Mouse (Mus musculus) layer of hippocampus, adult 9-11 months (tissue): ENCODE results near the gene Prlh.

ENCODE experiments used
- DNase-seq: peaks from one replicate; pipeline ENCODE4 v3.0.0; 2022

The Prlh gene

GRCm38 (mm10) chr1:90956245-90957096 is 3.6 kb downstream of the Prlh start:
- DNase-seq = peak; percentile 59

- DNase-seq = no peak
Observed at GRCm38 (mm10) chr1:90962526-90962925, 9.6 kb downstream of the Prlh start.

DNA sequence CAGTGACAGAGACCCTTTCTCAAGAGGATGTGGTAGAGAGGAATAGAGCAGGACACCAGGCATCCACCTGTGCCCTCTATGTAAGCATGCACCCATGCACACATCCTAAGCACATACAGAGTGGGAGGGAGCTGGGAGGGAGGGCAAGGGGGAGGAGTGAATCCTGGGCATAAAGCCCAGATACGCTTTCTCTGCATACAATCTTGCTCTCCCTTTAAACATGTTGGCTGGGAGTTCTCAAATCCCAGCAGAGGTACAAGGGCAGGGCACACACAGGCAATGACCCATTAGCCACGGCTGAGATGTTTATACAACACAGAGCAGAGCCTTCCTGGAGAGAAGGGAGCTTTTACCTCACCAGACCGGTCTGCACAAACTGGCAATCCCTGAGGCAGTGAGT is 10.1 kb downstream of the Prlh start:
- no peak for DNase-seq

GRCm38 (mm10) chr1:90967583-90967982 is 14.7 kb downstream of the Prlh start:
- no peak for DNase-seq

DNA sequence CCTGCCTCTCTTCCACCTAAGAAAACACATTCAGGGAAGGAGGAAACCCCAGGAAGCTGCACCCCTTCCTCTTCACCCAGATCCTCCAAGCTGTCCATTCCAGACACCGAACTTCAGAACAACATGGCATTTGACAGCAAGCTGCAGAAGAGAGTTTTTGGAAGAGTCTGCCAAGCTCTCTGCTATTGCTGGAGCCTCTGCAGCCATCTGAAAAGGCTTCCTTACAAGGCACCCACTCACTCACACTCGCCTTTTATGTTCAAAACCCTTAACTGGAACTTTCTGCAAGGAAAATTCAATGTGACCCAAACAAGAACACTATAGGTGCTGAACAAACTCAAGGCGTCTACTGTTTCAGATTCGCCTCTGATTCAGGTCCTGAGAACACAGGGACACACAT is 15.7 kb downstream of the Prlh start:
- no peak for DNase-seq

GRCm38 (mm10) chr1:90969347-90969784 is 16.5 kb downstream of the Prlh start, which contains the start of gene Rab17:
TSS of gene Rab17 (minus strand) at chr1:90969661.
- DNase-seq = no peak

GRCm38 (mm10) chr1:90969881-90970390 is 17.0 kb downstream of the Prlh start:
- DNase-seq = no peak

- peak; percentile 82 for DNase-seq
Observed at GRCm38 (mm10) chr1:90972911-90973573, 20.1 kb downstream of the Prlh start.

DNA sequence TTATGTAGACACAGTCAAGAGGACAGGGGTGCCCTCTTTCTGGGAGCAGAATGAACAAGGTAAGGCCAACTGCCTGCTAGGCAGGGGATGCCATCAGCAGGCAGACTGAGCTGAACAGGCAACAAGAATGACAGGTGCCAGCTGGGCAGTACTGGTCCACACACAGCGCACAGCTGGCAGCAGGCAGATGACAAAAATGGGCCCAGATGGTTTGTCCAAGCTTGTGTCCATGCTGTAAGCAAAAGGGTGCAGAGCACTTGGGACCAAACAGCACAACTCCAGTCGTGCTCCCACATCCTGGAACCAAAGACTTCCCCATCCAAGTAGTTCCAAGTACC is 20.6 kb downstream of the Prlh start:
- DNase-seq = no peak

- peak; percentile 79 for DNase-seq
Observed at GRCm38 (mm10) chr1:90974906-90975649, 22.2 kb downstream of the Prlh start.

GRCm38 (mm10) chr1:90975960-90976359 is 23.1 kb downstream of the Prlh start:
- DNase-seq = no peak

- peak; percentile 11 for DNase-seq
Observed at GRCm38 (mm10) chr1:90980638-90981330, 27.9 kb downstream of the Prlh start.

DNA sequence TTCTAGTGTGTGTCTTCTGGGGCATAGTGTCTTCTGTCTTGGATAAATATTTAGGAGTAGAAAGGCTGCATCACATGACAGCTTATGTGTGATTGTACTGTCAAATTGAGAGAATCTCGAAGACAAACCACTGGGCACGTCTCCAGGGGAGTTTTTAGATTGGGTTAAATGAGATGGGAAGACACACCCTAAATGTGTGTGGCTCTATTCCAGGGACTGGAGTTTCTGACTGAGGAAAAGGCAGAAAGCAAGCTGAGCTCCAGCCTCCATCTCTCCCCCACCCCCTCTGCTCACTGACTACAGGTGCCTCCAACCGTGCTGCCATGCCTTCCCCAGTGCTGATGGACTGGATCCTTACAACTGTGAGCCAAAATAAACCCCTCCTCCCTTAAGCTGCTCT is 28.4 kb downstream of the Prlh start:
- peak; percentile 8 for DNase-seq

GRCm38 (mm10) chr1:90995916-90996315 is 43.0 kb downstream of the Prlh start:
- DNase-seq = no peak

DNA sequence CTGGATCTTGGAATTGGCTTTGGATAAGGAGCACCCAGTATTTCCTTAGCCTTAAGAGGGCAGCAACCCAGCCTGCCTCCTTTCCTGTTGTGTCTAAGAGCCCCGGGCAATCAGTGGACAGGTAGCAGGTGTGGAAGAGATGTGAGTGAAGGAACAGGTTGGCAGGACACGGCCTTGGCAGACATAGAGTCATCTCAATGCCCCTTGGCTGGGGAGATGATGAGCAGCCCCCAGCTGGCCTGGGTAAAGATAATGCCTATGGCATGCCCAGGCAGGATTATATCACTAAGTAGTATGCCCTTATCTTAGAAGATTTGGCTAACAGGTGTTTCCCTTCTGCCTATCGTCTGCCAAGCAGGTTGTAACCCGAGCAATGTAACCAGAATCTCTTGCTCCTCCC is 44.2 kb downstream of the Prlh start:
- DNase-seq = no peak

DNA sequence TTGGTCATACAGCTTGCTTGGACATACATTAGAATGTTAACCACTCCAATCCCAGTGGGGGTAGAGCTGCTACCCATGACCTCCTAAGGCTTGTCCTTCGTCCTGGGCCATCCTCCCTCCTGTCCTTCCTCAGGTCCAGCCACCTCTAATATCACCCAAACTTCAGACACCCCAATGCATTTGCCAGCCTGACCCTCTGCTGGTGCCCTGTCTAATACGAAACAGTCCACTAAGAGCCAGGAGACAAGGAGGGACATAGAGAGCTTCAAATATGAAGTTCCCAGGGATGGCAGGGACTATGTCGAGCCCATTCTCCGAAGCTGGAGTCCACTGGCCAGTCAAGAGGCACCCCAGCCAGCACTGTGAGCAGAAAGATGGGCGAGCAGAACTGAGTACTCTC is 44.7 kb downstream of the Prlh start:
- DNase-seq = no peak

DNA sequence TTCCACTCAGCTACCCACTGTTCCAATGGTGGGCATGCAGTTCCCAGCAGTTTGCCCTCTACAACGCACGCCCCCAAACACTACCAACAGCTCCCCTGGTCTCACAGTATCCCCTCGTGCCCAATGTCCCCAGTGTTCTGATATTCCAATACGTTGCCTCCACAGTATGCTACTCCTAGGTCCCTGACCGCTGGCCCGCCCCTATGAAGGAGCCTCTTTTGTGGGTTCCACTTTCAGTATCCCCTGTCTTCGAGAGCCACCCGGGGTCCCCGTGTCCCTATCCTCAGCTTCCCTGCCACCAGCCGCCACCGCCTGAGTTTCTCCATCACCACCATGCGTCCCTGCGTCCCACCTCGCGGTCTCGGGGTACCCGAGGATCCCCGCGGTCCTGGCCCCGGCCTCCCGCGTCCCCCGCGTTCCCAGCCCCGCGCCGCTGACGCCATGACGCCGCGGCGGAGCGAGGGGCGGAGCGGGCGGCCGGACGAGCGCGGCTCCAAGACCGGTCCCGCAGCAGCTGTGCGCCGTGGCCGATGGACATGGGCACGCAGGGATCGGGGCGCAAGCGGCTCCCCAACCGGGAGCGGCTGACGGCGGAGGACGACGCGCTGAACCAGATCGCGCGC is 45.5 kb downstream of the Prlh start, which contains the start of gene Lrrfip1:
TSS of gene Lrrfip1 (plus strand) at position 470 of the 623 bp plus-strand sequence.
- no peak for DNase-seq

DNA sequence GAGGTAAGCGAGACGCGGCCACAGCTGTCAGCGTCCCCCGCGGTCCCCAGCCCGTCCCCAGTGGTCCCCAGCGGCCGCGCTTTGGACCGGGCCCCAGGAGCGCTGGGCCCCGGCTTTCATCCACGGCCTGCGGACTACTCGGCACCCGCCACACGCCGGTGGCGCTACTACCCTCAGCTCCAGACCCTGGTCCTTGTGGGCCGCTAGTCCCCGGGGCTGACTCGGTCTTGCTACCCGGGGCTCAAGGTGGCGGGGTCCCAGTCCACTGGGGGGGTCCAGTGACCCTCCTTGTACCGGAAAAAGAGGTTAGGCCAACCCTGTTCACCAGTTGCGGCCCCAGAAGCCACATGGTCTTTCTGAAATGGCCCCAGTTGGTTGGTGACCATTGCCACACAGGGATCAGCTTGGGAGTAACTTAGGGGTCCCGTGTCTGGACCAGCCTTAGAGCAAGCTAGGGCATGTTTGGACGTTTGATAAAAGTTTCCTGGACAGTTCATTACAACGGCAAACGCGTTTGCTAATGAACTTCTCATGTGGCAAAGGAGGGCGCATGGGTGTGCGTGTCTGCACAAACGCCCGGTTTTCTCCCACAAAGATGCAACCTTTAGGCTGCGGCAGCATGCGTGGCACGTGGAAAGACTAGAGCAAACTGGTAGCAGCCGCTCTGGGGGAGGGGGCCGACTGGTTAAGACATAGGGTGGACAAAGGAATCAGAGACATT is 46.1 kb downstream of the Prlh start:
- DNase-seq = no peak

DNA sequence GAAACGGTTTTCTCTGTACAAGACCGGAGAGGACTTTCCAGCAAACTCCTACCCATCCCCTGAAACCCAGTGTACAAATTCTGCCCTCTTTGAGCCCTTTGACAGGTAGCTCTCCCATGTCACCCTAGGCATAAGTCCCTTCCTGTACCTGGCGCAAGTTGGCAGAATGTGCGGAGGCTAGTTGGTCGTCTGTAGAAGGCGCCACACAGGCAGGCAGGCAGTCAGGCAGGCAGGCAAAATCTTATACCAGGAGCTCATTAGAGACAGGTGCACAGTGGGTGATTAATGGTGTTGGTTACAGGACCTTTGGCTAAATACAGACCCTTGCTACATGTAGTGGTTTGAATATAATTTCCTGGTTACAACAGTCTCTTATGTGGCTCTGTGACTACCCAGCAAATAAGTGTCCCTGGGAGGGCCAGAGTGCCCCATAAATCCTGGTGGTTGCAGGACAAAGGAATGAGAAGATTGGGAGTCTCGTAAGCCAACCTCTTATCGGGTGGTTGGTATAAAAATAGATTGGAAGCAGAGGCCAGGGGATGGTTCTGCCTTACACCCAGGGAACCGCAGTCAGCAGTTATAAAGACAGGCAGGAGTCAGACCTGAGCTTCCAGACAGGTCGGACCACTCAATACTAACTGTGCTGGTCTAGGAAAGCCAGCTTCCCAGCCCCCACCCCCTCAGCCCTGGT is 47.1 kb downstream of the Prlh start:
- DNase-seq = no peak

DNA sequence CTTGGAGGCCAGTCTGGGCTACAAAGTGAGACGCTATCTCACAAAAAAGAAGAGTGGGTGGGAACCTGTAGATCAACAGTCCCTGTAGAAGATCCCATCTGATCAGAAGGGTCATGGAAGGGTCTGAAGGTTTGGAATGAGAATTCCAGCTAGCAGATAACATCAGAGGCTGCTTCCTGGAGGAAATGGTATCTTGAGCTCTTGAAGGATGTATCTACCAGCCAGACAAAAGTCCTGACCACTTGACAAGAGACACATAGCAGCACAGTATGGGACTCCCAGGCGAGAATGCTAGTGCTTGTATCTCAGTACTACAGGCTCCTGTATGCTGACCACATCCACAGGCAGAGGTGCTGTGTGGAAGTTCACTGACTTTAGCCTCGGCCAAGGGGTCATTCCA is 48.2 kb downstream of the Prlh start:
- DNase-seq = no peak
